Mouse (Mus musculus) heart, embryonic 10.5 days (tissue): Measurements from ENCODE around the gene Lrtm2. TPM values are rescaled to one million over a fixed set of nuclear protein-coding genes. Genes with fewer than 3 reads are reported as not detected.
"Not testable (repeated sequence)": the region's sequence is repeated elsewhere in the genome, so short reads cannot be mapped to it uniquely, and the experiment has no call there.

Source experiments
- DNase-seq: peaks from one replicate; pipeline ENCODE4 v3.0.0-alpha.2; 2017; ENCODE audit warnings: low spot score
- H3K27ac ChIP-seq: fragments of 300-500 bp; sonication (generic); 2 replicates; pipeline ENCODE4 v1.5.1; 2016; ENCODE audit warnings: mild to moderate bottlenecking
- H3K27me3 ChIP-seq: fragments of 300-500 bp; sonication (generic); 2 replicates; pipeline ENCODE4 v1.6.1; 2016; ENCODE audit warnings: mild to moderate bottlenecking; ENCODE audit not compliant: poor library complexity, insufficient read depth, severe bottlenecking
- H3K36me3 ChIP-seq: fragments of 300-500 bp; sonication (generic); 2 replicates; pipeline ENCODE4 v1.6.1; 2016; ENCODE audit warnings: mild to moderate bottlenecking, moderate library complexity
- H3K4me1 ChIP-seq: fragments of 300-500 bp; sonication (generic); 2 replicates; pipeline ENCODE4 v1.6.1; 2016; ENCODE audit warnings: mild to moderate bottlenecking
- H3K4me3 ChIP-seq: fragments of 300-500 bp; sonication (generic); 2 replicates; pipeline ENCODE4 v1.5.1; 2016; ENCODE audit warnings: mild to moderate bottlenecking, moderate library complexity
- H3K9me3 ChIP-seq: fragments of 300-500 bp; sonication (generic); 2 replicates; pipeline ENCODE4 v1.6.1; 2016; ENCODE audit warnings: mild to moderate bottlenecking, moderate library complexity
- WGBS: fragments of 180-500 bp; shearing (Covaris S2); methylation state at CpG from one replicate; pipeline ENCODE4 v1.1.7; 2016; 5-methylcytosine and 5-hydroxymethylcytosine counted together
- polyA plus RNA-seq: library from polyadenylated mRNA; unstranded; fragments of >200 nt; fragmentation: Nextera tagmentation; extraction: Ambion mirVana; gene quantifications from 2 replicates; pipeline ENCODE4 v1.2.1, GENCODE M21; 2016

Gene Lrtm2
- polyA plus RNA-seq, result 0.11 TPM in 1 of 2 replicates, not detected in the other

- H3K4me3 ChIP-seq, result peak within 1 kb of the TSS; percentile 56
- under 1% methylated on average over 30 of the region's 31 CpGs for WGBS
- peaks cover 100% of the 10 kb centered on the region for H3K27me3 ChIP-seq
- H3K4me1 ChIP-seq, result peaks cover 57% of the 10 kb centered on the region
- no peaks in the 10 kb centered on the region for H3K9me3 ChIP-seq
- no peak for DNase-seq
- no peaks in the 10 kb centered on the region for H3K36me3 ChIP-seq
- no peak within 1 kb of the TSS for H3K27ac ChIP-seq
Observed at GRCm38 (mm10) chr6:119330506-119330905, at the start of gene Lrtm2. Gene Lrtm2, minus strand, starts transcription at chr6:119330766.

GRCm38 (mm10) chr6:119378631-119379030 is 48.1 kb upstream of the Lrtm2 start:
- DNase-seq, result no peak
- Histone ChIP-seq H3K27me3 (no peaks in the 10 kb centered on the region), H3K9me3 (no peaks in the 10 kb centered on the region), H3K4me1 (peaks cover 17% of the 10 kb centered on the region), H3K4me3 (no peak overlapping the region), H3K27ac (no peak overlapping the region), H3K36me3 (no peaks in the 10 kb centered on the region; the same call in 1 of the 2 replicates)
- WGBS, result 75% methylated on average over 1 of the region's 1 CpGs

- no peak for DNase-seq
- Histone ChIP-seq H3K27me3 (no peaks in the 10 kb centered on the region), H3K9me3 (no peaks in the 10 kb centered on the region), H3K27ac (no peak overlapping the region), H3K4me1 (peaks cover 25% of the 10 kb centered on the region), H3K4me3 (no peak overlapping the region), H3K36me3 (no peaks in the 10 kb centered on the region; the same call in 1 of the 2 replicates)
- 9% methylated on average over 2 of the region's 2 CpGs for whole genome bisulfite sequencing
Observed at GRCm38 (mm10) chr6:119377613-119378012, 47.0 kb upstream of the Lrtm2 start.

- no peak for DNase-seq
- Histone ChIP-seq H3K36me3 (no peaks in the 10 kb centered on the region), H3K4me1 (peaks cover 32% of the 10 kb centered on the region), H3K27ac (no peak overlapping the region), H3K9me3 (no peaks in the 10 kb centered on the region), H3K4me3 (no peak overlapping the region), H3K27me3 (no peaks in the 10 kb centered on the region)
- WGBS, result 72% methylated on average over 5 of the region's 5 CpGs
Observed at GRCm38 (mm10) chr6:119375035-119375434, 44.5 kb upstream of the Lrtm2 start.

GRCm38 (mm10) chr6:119373000-119373705 is 42.6 kb upstream of the Lrtm2 start:
- Histone ChIP-seq H3K27ac (no peak overlapping the region), H3K27me3 (no peaks in the 10 kb centered on the region), H3K9me3 (no peaks in the 10 kb centered on the region), H3K4me3 (no peak overlapping the region), H3K36me3 (peaks cover 10% of the 10 kb centered on the region; the same call in 1 of the 2 replicates), H3K4me1 (peaks cover 31% of the 10 kb centered on the region)
- DNase-seq, result no peak

GRCm38 (mm10) chr6:119372237-119372636 is 41.7 kb upstream of the Lrtm2 start:
- Histone ChIP-seq H3K9me3 (no peaks in the 10 kb centered on the region), H3K27ac (no peak overlapping the region), H3K4me1 (peaks cover 22% of the 10 kb centered on the region), H3K36me3 (peaks cover 14% of the 10 kb centered on the region; the same call in 1 of the 2 replicates), H3K27me3 (no peaks in the 10 kb centered on the region), H3K4me3 (no peak overlapping the region)
- no peak for DNase-seq
- 23% methylated on average over 5 of the region's 5 CpGs for WGBS

GRCm38 (mm10) chr6:119371624-119372023 is 41.1 kb upstream of the Lrtm2 start:
- Histone ChIP-seq H3K4me3 (no peak overlapping the region), H3K9me3 (no peaks in the 10 kb centered on the region), H3K36me3 (peaks cover 15% of the 10 kb centered on the region; the same call in 1 of the 2 replicates), H3K27ac (no peak overlapping the region), H3K27me3 (no peaks in the 10 kb centered on the region), H3K4me1 (peaks cover 20% of the 10 kb centered on the region)
- DNase-seq, result no peak

GRCm38 (mm10) chr6:119367382-119367781 is 36.8 kb upstream of the Lrtm2 start:
- Histone ChIP-seq H3K4me1 (0 out of 2 replicates have a peak, but pooled peaks cover 10% of the 10 kb centered on the region), H3K27ac (no peak overlapping the region)

GRCm38 (mm10) chr6:119366800-119367199 is 36.2 kb upstream of the Lrtm2 start:
- DNase-seq, H3K4me1 ChIP-seq, H3K27ac ChIP-seq, H3K9me3 ChIP-seq, H3K4me3 ChIP-seq, H3K27me3 ChIP-seq: not testable (repeated sequence)
- WGBS, result 88% methylated on average over 4 of the region's 4 CpGs
- H3K36me3 ChIP-seq, result peaks cover 38% of the 10 kb centered on the region; the same call in 1 of the 2 replicates

More at GRCm38 (mm10) chr6:119367382-119367781, 36.8 kb upstream of the Lrtm2 start:
- DNase-seq, result no peak
- peaks cover 38% of the 10 kb centered on the region; the same call in 1 of the 2 replicates for H3K36me3 ChIP-seq
- no peaks in the 10 kb centered on the region for H3K27me3 ChIP-seq
- 65% methylated on average over 2 of the region's 2 CpGs for WGBS
- no peaks in the 10 kb centered on the region for H3K9me3 ChIP-seq
- no peak overlapping the region for H3K4me3 ChIP-seq

- H3K27ac ChIP-seq, result no peak overlapping the region
- no peak for DNase-seq
- H3K36me3 ChIP-seq, result peaks cover 57% of the 10 kb centered on the region
- 0 out of 2 replicates have a peak, but pooled peaks cover 5% of the 10 kb centered on the region for H3K4me1 ChIP-seq
- 89% methylated on average over 5 of the region's 5 CpGs for WGBS
- H3K4me3 ChIP-seq, result no peak overlapping the region
- no peaks in the 10 kb centered on the region for H3K27me3 ChIP-seq
- H3K9me3 ChIP-seq, result no peaks in the 10 kb centered on the region
Observed at GRCm38 (mm10) chr6:119363593-119363992, 33.0 kb upstream of the Lrtm2 start.

GRCm38 (mm10) chr6:119360925-119361702 is 30.5 kb upstream of the Lrtm2 start:
- H3K9me3 ChIP-seq, result no peaks in the 10 kb centered on the region
- H3K27ac ChIP-seq, result no peak overlapping the region
- DNase-seq, result no peak
- peaks cover 70% of the 10 kb centered on the region for H3K36me3 ChIP-seq
- H3K4me1 ChIP-seq, result 0 out of 2 replicates have a peak, but pooled peaks cover 5% of the 10 kb centered on the region
- no peak overlapping the region for H3K4me3 ChIP-seq
- 62% methylated on average over 3 of the region's 3 CpGs for WGBS
- no peaks in the 10 kb centered on the region for H3K27me3 ChIP-seq

GRCm38 (mm10) chr6:119360250-119360649 is 29.7 kb upstream of the Lrtm2 start:
- H3K4me3 ChIP-seq, H3K4me1 ChIP-seq, H3K27ac ChIP-seq, H3K27me3 ChIP-seq, H3K9me3 ChIP-seq, DNase-seq: not testable (repeated sequence)
- 88% methylated on average over 6 of the region's 6 CpGs for WGBS
- H3K36me3 ChIP-seq, result peaks cover 70% of the 10 kb centered on the region

- Histone ChIP-seq H3K4me1 (0 out of 2 replicates have a peak, but pooled peaks cover 5% of the 10 kb centered on the region), H3K36me3 (peaks cover 81% of the 10 kb centered on the region), H3K27ac (no peak overlapping the region), H3K9me3 (no peaks in the 10 kb centered on the region), H3K4me3 (no peak overlapping the region), H3K27me3 (no peaks in the 10 kb centered on the region)
- DNase-seq, result no peak
- 92% methylated on average over 8 of the region's 8 CpGs for WGBS
Observed at GRCm38 (mm10) chr6:119358020-119358571, 27.5 kb upstream of the Lrtm2 start.
